1 mouse cellular context compared by ENCODE assay signal in the genomic region with DNA sequence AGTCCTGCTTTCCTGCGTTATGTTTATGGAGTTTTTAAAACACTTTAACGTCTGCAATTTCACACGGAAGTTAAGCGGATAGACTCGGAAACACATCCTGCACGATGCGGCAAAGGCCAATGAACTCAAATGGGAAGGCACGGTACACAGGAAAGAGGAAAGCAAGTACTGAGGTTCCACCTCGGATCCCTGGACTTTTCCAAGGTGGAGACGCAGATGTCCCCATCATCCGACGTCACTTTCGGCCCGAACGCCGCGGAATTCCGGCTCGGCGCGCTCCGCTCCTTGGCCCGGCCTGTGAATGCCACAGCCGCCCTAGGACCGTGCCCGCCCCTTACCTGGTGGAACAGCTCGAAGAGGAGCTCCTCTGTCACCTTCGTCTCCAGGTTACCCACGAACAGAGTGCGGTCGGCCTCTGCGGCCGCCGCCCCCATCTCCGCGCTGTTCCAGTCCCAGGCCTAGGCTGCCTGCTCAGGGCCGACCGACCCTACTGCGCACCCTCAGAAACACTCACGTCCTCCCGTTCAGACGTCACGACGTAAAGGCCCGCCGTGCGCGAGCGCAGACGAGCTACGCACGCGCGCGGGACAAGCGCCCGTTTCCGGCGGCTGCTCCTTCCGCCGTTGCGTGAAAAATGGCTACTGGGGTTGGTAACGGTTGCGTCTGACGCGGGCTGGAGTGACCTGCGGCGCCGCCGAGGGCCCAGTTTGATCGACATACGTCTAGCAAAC.
TF ChIP-seq lines count a peak whose summit lies in the region.

Rbm7 (minus strand) TSS at position 483 of the 731 bp plus-strand sequence.
Gm5617 (plus strand) TSS at position 626 of the 731 bp plus-strand sequence.

TF ChIP-seq in MEL, 35 proteins besides CTCF, POLR2A, EP300 and RAD21 (continued from another document):
- no peak for TF ChIP-seq POLR2AphosphoS5 (IDR thresholded peaks at IDR 0.05; ENCODE audit: borderline replicate concordance, low read depth, low read length)
